Mouse (Mus musculus): ENCODE results near the gene Snd1.

DNA sequence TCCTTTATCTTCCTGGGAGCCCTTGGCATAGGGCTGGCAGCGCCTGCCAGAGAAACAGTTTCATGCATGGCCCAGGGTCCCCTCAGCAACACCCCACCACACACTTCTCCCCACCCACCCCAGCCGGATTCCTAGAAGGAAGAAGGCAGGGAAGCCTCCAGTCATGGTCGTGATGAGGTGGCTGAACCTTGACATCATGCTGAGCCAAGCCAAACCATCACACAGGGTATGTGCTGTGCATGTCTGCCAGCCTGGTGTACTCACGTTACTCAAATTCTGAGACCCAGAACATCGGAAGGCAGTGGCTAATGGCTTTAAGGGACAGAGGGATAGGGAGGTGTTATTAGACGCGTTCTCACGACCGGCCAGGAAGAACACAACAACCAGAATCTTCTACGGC lies 448.9 kb downstream of the Snd1 start:
- TF ChIP-seq CTCF (IDR thresholded peaks at IDR 0.05; ENCODE audit: low read depth), result no peak
- no peak for TF ChIP-seq EP300 (IDR thresholded peaks at IDR 0.05; ENCODE audit: low read depth)
